Mouse (Mus musculus) adrenal gland (tissue): ENCODE data around the gene Mfsd4b2.
"Not testable (repeated sequence)": the region's sequence is repeated elsewhere in the genome, so short reads cannot be mapped to it uniquely, and the experiment has no call there.

Source experiments
- intact Hi-C: fragments of 180-260 bp; cut with DNase I; formaldehyde crosslinking; loops from one replicate; pipeline ENCODE4 v1.15.1; 2025
- long read RNA-seq, 2 experiments: library from polyadenylated mRNA; unstranded; transcript quantifications; one replicate each; pipeline ENCODE4 v2.0.0; 2020; ENCODE audit warnings: borderline replicate concordance in 1 of 2; ENCODE audit not compliant: insufficient replicate concordance in 1 of 2

Gene Mfsd4b2
- long read RNA-seq, experiment 1 = 0 reads
- long read RNA-seq, experiment 2 = 0 reads

- intact Hi-C loops = no loop called here
Measured at GRCm38 (mm10) chr10:39926616-39927139, at the start of gene Mfsd4b2. Gene Mfsd4b2 (minus strand): TSS chr10:39926923.

- intact Hi-C loops = no loop called here
Measured at GRCm38 (mm10) chr10:39975771-39976170, 49.0 kb upstream of the Mfsd4b2 start.

GRCm38 (mm10) chr10:39974982-39975381 is 48.3 kb upstream of the Mfsd4b2 start:
- intact Hi-C loops = no loop called here

- intact Hi-C loops = no loop called here
Measured at GRCm38 (mm10) chr10:39967512-39967911, 40.8 kb upstream of the Mfsd4b2 start.

- intact Hi-C loops = no loop called here
Measured at GRCm38 (mm10) chr10:39961906-39962305, 35.2 kb upstream of the Mfsd4b2 start.

- intact Hi-C loops = no loop called here
Measured at GRCm38 (mm10) chr10:39960441-39960822, 33.7 kb upstream of the Mfsd4b2 start.

GRCm38 (mm10) chr10:39959761-39960440 is 33.2 kb upstream of the Mfsd4b2 start, which contains the start of gene Mfsd4b3:
Gene Mfsd4b3 (minus strand): TSS chr10:39960153.
- intact Hi-C loops = loop anchor here (5.0 kb wide), 1 partner anchor 63 kb away; the partner anchor contains the start of gene Mfsd4b4

- intact Hi-C loops = loop anchor here (5.0 kb wide), 1 partner anchor 61 kb away; the partner anchor contains the start of gene Mfsd4b4
Measured at GRCm38 (mm10) chr10:39958266-39958665, 31.5 kb upstream of the Mfsd4b2 start.

GRCm38 (mm10) chr10:39956340-39956878 is 29.7 kb upstream of the Mfsd4b2 start:
- intact Hi-C loops = loop anchor here (5.0 kb wide), 1 partner anchor 59 kb away; the partner anchor contains the start of gene Mfsd4b4

- intact Hi-C loops = loop anchor here (5.0 kb wide), 1 partner anchor 58 kb away; the partner anchor contains the start of gene Mfsd4b4
Measured at GRCm38 (mm10) chr10:39955163-39955562, 28.4 kb upstream of the Mfsd4b2 start.

GRCm38 (mm10) chr10:39949377-39949954 is 22.7 kb upstream of the Mfsd4b2 start:
- intact Hi-C loops = no loop called here

- intact Hi-C loops = not testable (repeated sequence)
Measured at GRCm38 (mm10) chr10:39947195-39947594, 20.5 kb upstream of the Mfsd4b2 start.

GRCm38 (mm10) chr10:39936553-39936952 is 9.8 kb upstream of the Mfsd4b2 start:
- intact Hi-C loops = no loop called here

GRCm38 (mm10) chr10:39924556-39924955 is 2.2 kb downstream of the Mfsd4b2 start:
- intact Hi-C loops = not testable (repeated sequence)

- intact Hi-C loops = no loop called here
Measured at GRCm38 (mm10) chr10:39912616-39913015, 14.1 kb downstream of the Mfsd4b2 start.

- intact Hi-C loops = no loop called here
Measured at GRCm38 (mm10) chr10:39908768-39909441, 17.8 kb downstream of the Mfsd4b2 start.

GRCm38 (mm10) chr10:39906799-39907658 is 19.7 kb downstream of the Mfsd4b2 start:
- intact Hi-C loops = no loop called here

GRCm38 (mm10) chr10:39904191-39904590 is 22.5 kb downstream of the Mfsd4b2 start:
- intact Hi-C loops = no loop called here

GRCm38 (mm10) chr10:39898874-39899371 is 27.8 kb downstream of the Mfsd4b2 start, which contains the start of gene Mfsd4b4:
Gene Mfsd4b4 (minus strand): TSS chr10:39899238.
- intact Hi-C loops = loop anchor here (5.0 kb wide), 1 partner anchor 58 kb away; no protein-coding TSS in a partner anchor

GRCm38 (mm10) chr10:39896503-39896902 is 30.2 kb downstream of the Mfsd4b2 start:
- intact Hi-C loops = loop anchor here (5.0 kb wide), 1 partner anchor 61 kb away; no protein-coding TSS in a partner anchor
